Mouse (Mus musculus): ENCODE results near the gene Tmod3.
"Not testable (repeated sequence)": the region's sequence is repeated elsewhere in the genome, so short reads cannot be mapped to it uniquely, and the experiment has no call there.

Tmod3 gene

DNA sequence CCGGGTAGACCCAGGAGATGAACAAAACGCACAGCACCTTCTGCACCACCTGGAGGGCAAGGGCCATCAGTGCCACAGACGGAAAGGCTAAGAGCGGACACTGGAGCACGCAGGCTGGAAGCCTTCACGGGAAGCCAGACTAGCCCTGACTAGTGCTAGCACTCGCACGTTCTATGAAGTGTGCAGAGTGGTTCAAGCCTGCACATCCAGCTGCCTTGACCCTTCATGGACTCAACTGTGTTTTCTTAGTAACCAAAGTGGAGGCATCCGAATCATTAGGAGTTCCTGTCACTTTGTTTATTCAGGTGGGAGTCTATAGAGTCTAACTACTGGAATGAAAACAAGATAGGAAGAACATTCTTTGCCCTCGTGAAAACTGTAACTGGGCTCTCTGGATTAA lies 63.5 kb downstream of the Tmod3 start:
- peak; percentile 74 for DNase-seq (ENCODE audit: low spot score)

DNA sequence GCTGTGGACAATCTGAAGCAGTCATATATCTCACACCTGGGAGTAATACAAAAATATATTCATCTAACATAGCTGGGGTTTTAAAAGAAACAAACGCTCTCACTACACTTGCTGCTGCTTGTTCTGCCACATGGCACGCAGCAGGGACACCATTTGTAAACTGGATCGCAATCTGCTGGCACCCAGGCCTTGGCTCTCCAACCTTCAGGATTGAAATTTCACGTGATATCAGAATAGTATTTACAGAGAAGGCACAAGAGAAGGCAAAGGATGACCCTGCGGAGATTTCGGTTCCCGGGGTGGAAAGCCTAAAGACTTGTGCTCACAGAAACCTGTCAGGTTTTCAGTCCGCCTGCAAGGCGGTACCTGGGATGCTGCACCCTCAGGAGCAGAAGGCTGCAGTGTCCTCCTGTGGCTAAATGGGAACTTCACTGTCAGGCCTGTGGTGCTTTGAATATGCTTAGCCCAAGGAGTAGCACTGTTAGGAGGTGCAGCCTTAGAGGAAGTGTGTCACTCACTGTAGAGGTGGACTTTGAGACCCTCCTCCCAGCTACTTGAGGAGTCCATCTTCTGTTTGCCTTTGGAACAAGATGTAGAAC lies 65.0 kb downstream of the Tmod3 start:
- DNase-seq (ENCODE audit: low spot score), result no peak

DNA sequence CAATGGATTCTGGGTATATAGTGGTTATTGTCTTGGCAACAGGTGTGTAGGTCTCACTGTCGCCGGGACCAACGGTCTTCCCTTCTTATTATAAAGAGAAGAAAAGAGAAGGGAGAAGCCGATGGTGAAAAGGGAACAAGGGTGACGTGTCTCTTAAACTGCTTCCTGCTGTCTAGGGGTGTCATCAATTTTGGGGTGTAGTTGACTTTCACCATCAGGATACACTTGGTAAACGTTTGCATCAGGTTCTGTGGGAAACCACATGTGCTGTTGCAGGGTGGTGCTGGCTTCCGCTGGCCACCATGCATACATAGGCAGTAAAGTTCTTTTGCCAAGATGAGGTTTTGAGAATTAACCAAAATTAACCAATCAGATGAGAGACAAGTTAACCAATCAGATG lies 71.2 kb downstream of the Tmod3 start:
- DNase-seq (ENCODE audit: low spot score), result not testable (repeated sequence)

DNA sequence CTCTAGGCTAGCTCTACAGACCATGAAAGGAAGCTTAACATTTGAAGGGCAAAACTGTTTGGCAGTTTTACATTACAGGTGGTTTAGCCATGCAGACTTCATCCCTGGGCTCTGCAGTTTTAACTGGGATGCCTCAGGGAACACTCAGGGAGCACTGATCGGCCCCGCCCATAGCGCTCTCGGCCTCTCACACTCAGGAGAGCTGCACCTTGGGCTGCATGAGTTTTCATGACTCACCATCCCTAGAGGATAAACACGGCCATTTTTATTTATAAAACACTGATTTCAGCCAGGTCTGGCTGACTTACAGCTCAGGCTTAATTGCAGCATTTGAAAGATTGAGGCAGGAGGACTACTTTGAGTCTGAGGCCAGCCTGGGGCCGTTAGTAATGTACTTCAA lies 74.2 kb downstream of the Tmod3 start:
- no peak for DNase-seq (ENCODE audit: low spot score)

DNA sequence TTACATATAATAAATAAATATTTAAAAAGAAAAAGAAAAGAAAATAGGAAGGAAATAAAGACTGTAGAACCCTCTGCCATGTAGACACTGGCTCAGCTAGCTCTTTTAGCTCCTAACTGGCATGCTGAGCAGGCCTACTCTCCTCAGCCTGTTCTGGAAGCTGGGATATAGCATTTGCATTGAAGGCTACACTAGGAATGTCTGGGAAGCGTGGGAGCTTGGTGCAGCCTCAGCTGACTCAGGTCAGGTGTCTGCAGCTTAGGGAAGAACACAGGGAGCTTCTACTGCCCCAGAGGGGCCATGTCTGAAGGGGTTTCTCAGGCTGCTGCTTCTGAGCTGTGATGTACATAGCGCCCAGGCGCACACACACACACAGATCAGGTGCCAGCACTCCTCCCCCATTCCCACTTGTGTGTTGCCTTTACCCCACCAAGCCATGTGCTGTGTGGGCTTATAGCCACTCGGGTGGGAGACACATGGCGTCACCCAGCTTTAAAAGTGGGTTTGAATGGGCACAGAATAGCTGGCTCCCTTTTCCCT lies 78.9 kb downstream of the Tmod3 start:
- DNase-seq (ENCODE audit: low spot score), result no peak

DNA sequence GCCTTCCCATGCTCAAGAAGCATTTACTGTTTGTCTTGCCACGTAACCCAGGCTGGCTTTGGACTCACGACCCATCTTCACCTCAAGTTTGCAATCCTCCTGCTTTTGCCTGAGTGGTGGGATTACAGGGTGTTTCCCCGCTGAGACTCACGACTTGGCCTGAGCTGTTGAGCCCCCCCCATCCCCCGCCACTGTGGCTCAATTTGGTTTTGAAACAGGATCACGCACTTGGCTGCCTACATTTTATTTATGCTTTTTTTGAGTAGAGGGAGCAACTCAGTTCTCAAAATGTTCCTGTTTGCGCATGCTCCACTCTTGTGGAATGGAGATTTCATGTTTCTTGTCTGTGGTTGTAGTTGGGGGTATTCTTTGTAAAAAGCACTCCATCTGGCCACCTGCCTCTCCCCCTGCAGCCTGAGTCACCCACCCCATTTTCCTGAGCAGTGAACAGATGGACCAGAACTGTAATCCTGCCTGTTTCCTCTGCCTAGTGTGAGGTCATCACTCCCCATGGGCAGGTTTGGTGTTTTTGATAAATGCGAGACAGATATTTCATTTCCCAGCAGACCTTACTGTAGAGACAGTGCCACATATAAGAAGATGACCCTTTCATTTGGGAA lies 80.2 kb downstream of the Tmod3 start:
- DNase-seq (ENCODE audit: low spot score), result no peak

DNA sequence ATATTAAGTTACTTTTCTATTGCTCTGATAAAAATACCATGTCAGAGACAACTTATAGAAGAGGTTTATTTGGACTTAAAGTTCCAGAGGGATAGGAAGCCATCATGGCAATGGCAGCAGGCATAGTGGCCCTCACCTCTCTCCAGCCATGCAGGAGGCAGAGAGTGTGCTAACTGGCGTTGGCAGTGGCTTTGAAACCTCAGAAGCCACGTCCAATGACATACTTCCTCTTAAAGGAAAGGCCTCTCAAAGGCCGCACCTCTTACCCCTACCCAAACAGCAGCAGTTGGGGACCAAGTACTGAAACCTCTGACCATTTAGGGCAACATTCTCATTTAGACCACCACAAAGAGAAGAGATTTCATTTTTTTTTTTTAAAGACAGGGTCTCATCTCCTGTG lies 82.2 kb downstream of the Tmod3 start:
- DNase-seq (ENCODE audit: low spot score), result no peak

DNA sequence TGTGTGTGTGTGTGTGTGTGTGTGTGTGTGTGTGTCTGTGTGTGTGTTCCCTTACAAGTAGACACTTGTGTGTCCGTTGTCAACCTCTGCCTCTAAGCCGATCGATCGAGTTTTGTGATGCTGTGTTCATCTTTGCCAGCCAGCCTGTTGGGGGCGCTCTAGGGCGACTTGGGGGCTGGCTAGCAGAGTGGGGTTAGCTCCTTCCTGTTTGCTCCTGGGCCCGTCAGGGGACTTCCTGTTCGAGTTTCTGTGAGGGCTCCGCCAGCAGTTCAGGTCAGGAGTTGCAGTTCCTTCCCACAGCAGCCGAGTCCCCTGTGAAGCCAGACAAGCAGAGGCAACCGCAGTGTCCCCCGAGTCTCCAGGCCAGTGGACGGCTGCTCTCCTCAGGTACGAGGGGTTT lies 91.2 kb downstream of the Tmod3 start:
- peak; percentile 16 for DNase-seq (ENCODE audit: low spot score)

DNA sequence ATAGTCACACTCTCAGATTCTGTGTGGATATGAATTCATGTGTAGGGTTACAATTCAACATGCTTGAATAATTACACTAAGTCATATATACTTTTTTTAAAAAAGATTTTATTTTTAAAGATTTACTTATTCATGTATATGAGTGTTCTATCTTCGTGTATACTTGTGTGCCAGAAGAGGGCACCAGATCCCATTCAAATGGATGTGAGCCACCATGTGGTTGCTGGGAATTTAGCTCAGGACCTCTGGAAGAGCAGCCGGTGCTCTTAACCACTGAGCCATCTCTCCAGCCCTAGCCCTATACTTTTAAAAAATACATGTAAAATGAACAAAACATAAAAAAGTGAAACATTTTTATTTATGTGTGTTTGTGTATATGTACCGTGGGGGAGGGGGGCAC lies 91.9 kb downstream of the Tmod3 start:
- DNase-seq (ENCODE audit: low spot score), result no peak

DNA sequence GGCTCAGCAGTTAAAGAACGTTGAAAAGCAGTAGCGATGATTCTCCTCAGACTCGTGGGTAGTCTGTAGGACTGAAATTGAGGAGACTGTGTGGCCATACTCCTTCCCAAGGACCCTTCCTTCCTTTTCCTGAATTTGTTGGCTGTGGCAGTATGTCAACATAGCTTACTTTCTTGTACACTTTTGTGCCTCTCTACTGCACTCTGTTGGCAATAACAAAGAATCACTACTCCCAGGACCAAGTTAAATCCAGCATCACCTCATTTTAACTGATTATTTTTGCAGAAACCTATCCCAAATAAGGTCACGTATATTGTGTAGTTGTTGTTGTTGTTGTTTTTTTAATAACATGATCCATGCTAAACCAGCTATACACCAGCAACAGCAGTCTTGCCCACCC lies 92.8 kb downstream of the Tmod3 start:
- DNase-seq (ENCODE audit: low spot score), result no peak

DNA sequence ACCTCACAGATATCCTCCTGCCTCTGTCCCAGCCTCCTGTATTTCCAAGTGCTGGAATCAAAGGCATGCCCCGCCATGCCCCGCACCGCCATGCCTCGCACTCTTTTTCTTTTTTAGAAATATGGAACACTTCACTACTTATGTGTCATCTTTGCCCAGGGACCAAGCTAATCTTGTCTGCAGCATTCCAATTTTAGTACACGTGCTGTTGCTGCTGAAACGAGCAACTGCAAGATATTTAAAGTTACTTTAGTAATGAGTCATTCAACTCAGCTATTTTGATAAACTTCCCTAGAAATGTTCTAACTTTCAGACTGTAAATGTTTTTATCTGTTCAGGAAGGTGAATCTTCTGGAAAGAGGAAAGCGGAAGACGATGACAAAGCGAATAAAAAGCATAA lies 93.6 kb downstream of the Tmod3 start:
- no peak for DNase-seq (ENCODE audit: low spot score)

DNA sequence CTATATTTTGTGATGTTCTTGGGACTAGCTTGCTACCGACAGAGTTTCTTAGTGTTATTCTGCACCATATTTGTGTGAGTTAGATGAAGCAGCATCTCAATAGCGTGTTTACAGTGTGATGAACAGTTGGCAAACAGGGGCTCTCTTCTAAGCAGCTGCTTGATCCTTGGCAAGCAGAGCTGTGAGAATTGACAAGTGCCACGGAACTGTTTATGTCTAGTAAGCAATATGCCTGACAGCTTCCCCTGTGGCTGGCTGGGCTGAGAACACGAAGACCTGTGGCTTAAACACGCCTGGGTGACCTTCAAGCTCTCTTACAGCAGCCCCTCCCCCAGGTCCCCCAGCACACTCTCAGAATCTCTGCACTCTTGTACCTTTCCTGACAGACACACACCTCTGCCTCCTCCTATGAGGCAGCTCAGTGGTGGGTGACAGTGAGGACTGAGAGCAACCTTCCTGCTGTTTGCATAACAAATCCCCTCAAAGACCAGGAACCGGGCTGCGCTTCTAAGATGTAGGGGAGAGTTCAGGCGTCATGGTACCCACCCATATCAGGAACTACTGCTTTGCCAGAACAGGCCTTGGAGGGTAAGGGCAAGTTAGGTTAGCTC lies 96.3 kb downstream of the Tmod3 start:
- DNase-seq (ENCODE audit: low spot score), result no peak

DNA sequence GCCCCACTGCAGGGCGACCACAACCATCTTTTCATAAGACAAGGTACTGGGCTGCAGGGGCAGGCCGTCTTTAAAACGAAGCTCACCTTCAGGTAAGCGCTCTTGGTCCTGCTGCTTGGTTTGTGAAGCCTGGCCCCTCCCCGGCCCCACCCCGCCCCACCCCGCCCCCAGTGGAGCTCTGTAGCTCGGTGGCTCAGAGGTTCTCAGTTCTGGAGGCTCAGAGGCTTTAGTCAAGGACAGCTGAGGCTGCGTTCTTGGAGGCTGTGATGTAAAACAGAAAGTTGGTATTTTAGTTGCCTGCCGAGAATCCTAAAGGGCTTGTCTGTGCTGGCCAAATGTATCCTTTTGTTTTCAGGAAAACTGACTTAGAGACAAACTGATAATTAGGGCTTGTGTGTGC lies 103.8 kb downstream of the Tmod3 start:
- DNase-seq (ENCODE audit: low spot score), result no peak

DNA sequence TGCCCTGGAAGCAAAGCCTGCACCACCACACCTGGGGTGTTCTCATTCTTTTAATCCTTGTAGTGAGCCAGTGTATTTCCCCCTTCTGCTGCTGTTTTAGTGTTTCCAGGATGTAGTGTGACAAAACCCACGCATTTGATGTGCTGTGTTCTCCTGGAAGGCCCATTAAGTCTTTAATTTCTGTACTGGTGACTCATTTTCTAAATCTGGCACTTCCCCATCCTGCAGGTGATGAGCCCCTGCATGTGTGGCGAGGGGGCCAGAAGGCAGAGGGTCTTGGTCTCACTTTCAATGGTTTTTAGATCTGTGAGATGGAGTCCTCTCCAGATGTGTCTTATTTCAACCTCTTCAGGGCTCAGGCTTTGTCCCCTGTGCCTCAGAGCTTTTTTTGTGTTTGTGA lies 105.5 kb downstream of the Tmod3 start:
- no peak for DNase-seq (ENCODE audit: low spot score)

DNA sequence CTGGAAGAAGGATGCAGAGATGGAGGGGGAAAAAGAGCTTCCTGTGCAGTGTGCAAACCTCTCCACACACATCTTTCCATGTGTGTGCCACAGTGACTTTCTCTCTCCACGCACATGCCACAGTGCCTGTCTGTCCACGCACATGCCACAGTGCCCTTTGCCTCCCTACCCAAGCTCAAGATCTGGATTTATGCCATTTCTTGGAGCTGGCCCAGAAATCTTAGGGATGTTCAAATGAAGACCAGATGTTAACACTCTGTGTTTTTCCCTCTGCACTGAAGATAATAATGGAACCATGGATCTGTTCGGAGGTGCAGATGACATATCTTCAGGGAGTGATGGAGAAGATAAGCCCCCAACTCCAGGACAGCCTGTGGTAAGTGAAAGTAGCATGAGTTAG lies 111.4 kb downstream of the Tmod3 start:
- no peak for DNase-seq (ENCODE audit: low spot score)
